Mouse (Mus musculus) liver, postnatal 0 days (tissue): Measurements from ENCODE around the gene Hivep1. TPM values are rescaled to one million over a fixed set of nuclear protein-coding genes. Genes with fewer than 3 reads are reported as not detected.

ENCODE experiments used
- ATAC-seq: fragments of 200-750 bp; cut with Nextera tagmentation; 2 replicates; pipeline ENCODE4 v1.8.0; 2017; ENCODE audit warnings: mild to moderate bottlenecking, moderate library complexity
- DNase-seq: peaks from one replicate; pipeline ENCODE4 v3.0.0-alpha.2; 2016
- H3K27ac ChIP-seq: fragments of 300-500 bp; sonication (generic); 2 replicates; pipeline ENCODE4 v1.5.1; 2014; ENCODE audit warnings: antibody characterized with exemption, moderate library complexity, mild to moderate bottlenecking, low read depth
- H3K27me3 ChIP-seq: fragments of 300-500 bp; sonication (generic); 2 replicates; pipeline ENCODE4 v1.6.1; 2014; ENCODE audit warnings: low read length, control low read depth, mixed read lengths; ENCODE audit not compliant: insufficient read depth
- H3K36me3 ChIP-seq: fragments of 300-500 bp; sonication (generic); replicated peaks from 2 replicates; pipeline ENCODE4 v1.6.1; 2014; ENCODE audit warnings: mild to moderate bottlenecking, control low read depth, low read length, moderate library complexity, mixed read lengths; ENCODE audit not compliant: insufficient read depth
- H3K4me1 ChIP-seq: fragments of 300-500 bp; sonication (generic); 2 replicates; pipeline ENCODE4 v1.6.1; 2014; ENCODE audit warnings: antibody characterized with exemption, mild to moderate bottlenecking, control low read depth; ENCODE audit not compliant: insufficient read depth
- H3K4me2 ChIP-seq: fragments of 300-500 bp; sonication (generic); 2 replicates; pipeline ENCODE4 v1.6.1; 2014; ENCODE audit warnings: low read depth, mild to moderate bottlenecking, low read length, moderate library complexity, mixed read lengths
- H3K4me3 ChIP-seq: fragments of 300-500 bp; sonication (generic); 2 replicates; pipeline ENCODE4 v1.5.1; 2014; ENCODE audit warnings: low read depth, low read length
- H3K9ac ChIP-seq: fragments of 300-500 bp; sonication (generic); replicated peaks from 2 replicates; pipeline ENCODE4 v1.6.1; 2014; ENCODE audit warnings: mild to moderate bottlenecking, moderate library complexity
- H3K9me3 ChIP-seq: fragments of 300-500 bp; sonication (generic); 2 replicates; pipeline ENCODE4 v1.6.1; 2016; ENCODE audit warnings: mild to moderate bottlenecking, control low read depth, low read length, mixed read lengths
- CTCF ChIP-seq: sonication (generic); IDR thresholded peaks from 2 replicates; pipeline ENCODE4 v1.5.1; 2016; ENCODE audit warnings: antibody characterized with exemption, low read depth
- EP300 ChIP-seq: IDR thresholded peaks from 2 replicates; pipeline ENCODE4 v1.6.1; 2016; ENCODE audit warnings: antibody characterized with exemption, low read depth, mild to moderate bottlenecking
- WGBS: fragments of 180-500 bp; shearing (Covaris S2); extraction: QIAGEN DNeasy Blood & Tissue Kit; methylation state at CpG from one replicate; pipeline ENCODE4 v1.1.7; 2014; ENCODE audit not compliant: insufficient replicate concordance; 5-methylcytosine and 5-hydroxymethylcytosine counted together
- polyA plus RNA-seq: library from polyadenylated mRNA; unstranded; fragments of >200 nt; fragmentation: Nextera tagmentation; extraction: Ambion mirVana; gene quantifications from 2 replicates; pipeline ENCODE4 v1.2.1, GENCODE M21; 2015

The Hivep1 gene
- polyA plus RNA-seq, 1 experiment from 2014 or later, result 3.1 TPM

- Histone ChIP-seq H3K9me3 (no peaks in the 10 kb centered on the region), H3K36me3 (no peaks in the 10 kb centered on the region; the same call in 1 of the 2 replicates), H3K9ac (no peak overlapping the region), H3K4me2 (no peak overlapping the region), H3K27me3 (no peaks in the 10 kb centered on the region), H3K4me3 (no peak overlapping the region), H3K27ac (no peak overlapping the region), H3K4me1 (no peaks in the 10 kb centered on the region)
- TF ChIP-seq EP300 (no peak), CTCF (peak; percentile 50)
- WGBS, result 62% methylated on average over 3 of the region's 3 CpGs
- ATAC-seq (no peak), DNase-seq (peak; percentile 15)
These were observed 92.8 kb downstream of the Hivep1 start for GRCm38 (mm10) chr13:42144627-42145026.

- no peak for DNase-seq
- WGBS, result 29% methylated on average over 9 of the region's 9 CpGs
- H3K27me3 ChIP-seq, result no peaks in the 10 kb centered on the region
These were observed 97.7 kb downstream of the Hivep1 start for GRCm38 (mm10) chr13:42149328-42150071.

GRCm38 (mm10) chr13:42150072-42150450 is 98.2 kb downstream of the Hivep1 start:
- no peaks in the 10 kb centered on the region; the same call in 1 of the 2 replicates for H3K4me1 ChIP-seq
- ATAC-seq, result peak; percentile 43; the same call in 1 of the 2 replicates
- no peak overlapping the region for H3K9ac ChIP-seq
- peaks cover 8% of the 10 kb centered on the region; the same call in 1 of the 2 replicates for H3K36me3 ChIP-seq
- no peaks in the 10 kb centered on the region for H3K9me3 ChIP-seq
- WGBS, result 30% methylated on average over 5 of the region's 5 CpGs
- no peak for DNase-seq
- TF ChIP-seq EP300, result no peak
- no peak overlapping the region for H3K27ac ChIP-seq
- no peak overlapping the region for H3K4me2 ChIP-seq
- H3K27me3 ChIP-seq, result no peaks in the 10 kb centered on the region
- no peak overlapping the region for H3K4me3 ChIP-seq

More at GRCm38 (mm10) chr13:42149328-42150071, 97.7 kb downstream of the Hivep1 start:
- TF ChIP-seq EP300, result no peak
- TF ChIP-seq CTCF, result no peak
- H3K9ac ChIP-seq, result no peak overlapping the region
- H3K27ac ChIP-seq, result no peak overlapping the region
- H3K4me1 ChIP-seq, result no peaks in the 10 kb centered on the region; the same call in 1 of the 2 replicates
- peaks cover 2% of the 10 kb centered on the region; the same call in 1 of the 2 replicates for H3K36me3 ChIP-seq
- ATAC-seq, result no peak
- no peak overlapping the region for H3K4me3 ChIP-seq
- no peaks in the 10 kb centered on the region for H3K9me3 ChIP-seq
- H3K4me2 ChIP-seq, result no peak overlapping the region

- no peak for DNase-seq
- Histone ChIP-seq H3K9me3 (no peaks in the 10 kb centered on the region), H3K4me1 (no peaks in the 10 kb centered on the region; the same call in 1 of the 2 replicates), H3K36me3 (peaks cover 10% of the 10 kb centered on the region; the same call in 1 of the 2 replicates), H3K27me3 (no peaks in the 10 kb centered on the region), H3K4me3 (no peak overlapping the region), H3K9ac (no peak overlapping the region), H3K4me2 (no peak overlapping the region), H3K27ac (no peak overlapping the region)
- 77% methylated on average over 9 of the region's 9 CpGs for WGBS
- no peak for ATAC-seq
- TF ChIP-seq EP300 (no peak), CTCF (no peak)
These were observed 98.8 kb downstream of the Hivep1 start for GRCm38 (mm10) chr13:42150462-42151127.

GRCm38 (mm10) chr13:42158259-42158658 is 106.4 kb downstream of the Hivep1 start:
- no peak overlapping the region for H3K9ac ChIP-seq
- H3K27ac ChIP-seq, result no peak overlapping the region
- no peaks in the 10 kb centered on the region for H3K9me3 ChIP-seq
- no peak for ATAC-seq
- no peak for TF ChIP-seq EP300
- no peak for TF ChIP-seq CTCF
- no peaks in the 10 kb centered on the region for H3K4me1 ChIP-seq
- H3K4me2 ChIP-seq, result no peak overlapping the region
- peaks cover 30% of the 10 kb centered on the region for H3K36me3 ChIP-seq
- 87% methylated on average over 14 of the region's 14 CpGs for WGBS
- no peaks in the 10 kb centered on the region for H3K27me3 ChIP-seq
- no peak for DNase-seq
- no peak overlapping the region for H3K4me3 ChIP-seq

GRCm38 (mm10) chr13:42159416-42160185 is 107.8 kb downstream of the Hivep1 start:
- H3K9ac ChIP-seq, result no peak overlapping the region
- WGBS, result 80% methylated on average over 14 of the region's 14 CpGs
- H3K9me3 ChIP-seq, result no peaks in the 10 kb centered on the region
- peaks cover 27% of the 10 kb centered on the region for H3K36me3 ChIP-seq
- ATAC-seq (no peak), DNase-seq (no peak)
- no peak overlapping the region for H3K27ac ChIP-seq
- H3K4me3 ChIP-seq, result no peak overlapping the region
- no peaks in the 10 kb centered on the region for H3K27me3 ChIP-seq
- H3K4me1 ChIP-seq, result no peaks in the 10 kb centered on the region
- H3K4me2 ChIP-seq, result no peak overlapping the region
- no peak for TF ChIP-seq CTCF
- TF ChIP-seq EP300, result no peak
